Mouse (Mus musculus) heart, embryonic 10.5 days (tissue): ENCODE data around the gene Upk3a. TPM values are rescaled to one million over a fixed set of nuclear protein-coding genes. Genes with fewer than 3 reads are reported as not detected.

ENCODE experiments used
- DNase-seq: peaks from one replicate; pipeline ENCODE4 v3.0.0-alpha.2; 2017; ENCODE audit warnings: low spot score
- H3K27ac ChIP-seq: fragments of 300-500 bp; sonication (generic); 2 replicates; pipeline ENCODE4 v1.5.1; 2016; ENCODE audit warnings: mild to moderate bottlenecking
- H3K27me3 ChIP-seq: fragments of 300-500 bp; sonication (generic); 2 replicates; pipeline ENCODE4 v1.6.1; 2016; ENCODE audit warnings: mild to moderate bottlenecking; ENCODE audit not compliant: poor library complexity, insufficient read depth, severe bottlenecking
- H3K36me3 ChIP-seq: fragments of 300-500 bp; sonication (generic); 2 replicates; pipeline ENCODE4 v1.6.1; 2016; ENCODE audit warnings: mild to moderate bottlenecking, moderate library complexity
- H3K4me1 ChIP-seq: fragments of 300-500 bp; sonication (generic); 2 replicates; pipeline ENCODE4 v1.6.1; 2016; ENCODE audit warnings: mild to moderate bottlenecking
- H3K4me3 ChIP-seq: fragments of 300-500 bp; sonication (generic); 2 replicates; pipeline ENCODE4 v1.5.1; 2016; ENCODE audit warnings: mild to moderate bottlenecking, moderate library complexity
- H3K9me3 ChIP-seq: fragments of 300-500 bp; sonication (generic); 2 replicates; pipeline ENCODE4 v1.6.1; 2016; ENCODE audit warnings: mild to moderate bottlenecking, moderate library complexity
- WGBS: fragments of 180-500 bp; shearing (Covaris S2); methylation state at CpG from one replicate; pipeline ENCODE4 v1.1.7; 2016; 5-methylcytosine and 5-hydroxymethylcytosine counted together
- polyA plus RNA-seq: library from polyadenylated mRNA; unstranded; fragments of >200 nt; fragmentation: Nextera tagmentation; extraction: Ambion mirVana; gene quantifications from 2 replicates; pipeline ENCODE4 v1.2.1, GENCODE M21; 2016

Gene Upk3a
- polyA plus RNA-seq, 1 experiment from 2014 or later, result 0.24 TPM

GRCm38 (mm10) chr15:84987874-84988825, 28.8 kb upstream of the Upk3a start, which contains the start of gene 5031439G07Rik:
Gene 5031439G07Rik (minus strand): TSS chr15:84988551.
- WGBS, result 2% methylated on average over 57 of the region's 59 CpGs
- peak within 1 kb of the TSS; percentile 87 for H3K27ac ChIP-seq
- H3K4me3 ChIP-seq, result peak within 1 kb of the TSS; percentile 88
- H3K9me3 ChIP-seq, result no peaks in the 10 kb centered on the region
- no peaks in the 10 kb centered on the region for H3K27me3 ChIP-seq
- peak; percentile 97 for DNase-seq
- H3K36me3 ChIP-seq, result no peaks in the 10 kb centered on the region
- peaks cover 23% of the 10 kb centered on the region for H3K4me1 ChIP-seq

GRCm38 (mm10) chr15:84989098-84989497, 27.8 kb upstream of the Upk3a start:
- Histone ChIP-seq H3K36me3 (no peaks in the 10 kb centered on the region), H3K9me3 (no peaks in the 10 kb centered on the region), H3K27me3 (peaks cover 2% of the 10 kb centered on the region; the same call in 1 of the 2 replicates), H3K4me1 (peaks cover 16% of the 10 kb centered on the region), H3K4me3 (no peak overlapping the region), H3K27ac (no peak overlapping the region)
- WGBS, result 68% methylated on average over 3 of the region's 3 CpGs
- no peak for DNase-seq

GRCm38 (mm10) chr15:84989771-84990170, 27.2 kb upstream of the Upk3a start:
- peaks cover 17% of the 10 kb centered on the region for H3K4me1 ChIP-seq
- no peak for DNase-seq
- no peaks in the 10 kb centered on the region for H3K36me3 ChIP-seq
- H3K9me3 ChIP-seq, result no peaks in the 10 kb centered on the region
- no peak overlapping the region for H3K4me3 ChIP-seq
- H3K27ac ChIP-seq, result no peak overlapping the region
- WGBS, result 75% methylated on average over 7 of the region's 7 CpGs
- peaks cover 9% of the 10 kb centered on the region for H3K27me3 ChIP-seq

- H3K9me3 ChIP-seq, result no peaks in the 10 kb centered on the region
- H3K27me3 ChIP-seq, result peaks cover 33% of the 10 kb centered on the region
- peaks cover 5% of the 10 kb centered on the region; the same call in 1 of the 2 replicates for H3K4me1 ChIP-seq
- WGBS, result 23% methylated on average over 6 of the region's 6 CpGs
- H3K36me3 ChIP-seq, result no peaks in the 10 kb centered on the region
- H3K27ac ChIP-seq, result no peak overlapping the region
- no peak overlapping the region for H3K4me3 ChIP-seq
- DNase-seq, result no peak
Observed at GRCm38 (mm10) chr15:84994498-84994897, 22.4 kb upstream of the Upk3a start.

- no peak overlapping the region for H3K27ac ChIP-seq
- DNase-seq, result no peak
- H3K4me3 ChIP-seq, result no peak overlapping the region
- 25% methylated on average over 6 of the region's 6 CpGs for WGBS
- H3K36me3 ChIP-seq, result no peaks in the 10 kb centered on the region
- H3K9me3 ChIP-seq, result no peaks in the 10 kb centered on the region
- peaks cover 34% of the 10 kb centered on the region for H3K27me3 ChIP-seq
- H3K4me1 ChIP-seq, result peaks cover 5% of the 10 kb centered on the region; the same call in 1 of the 2 replicates
Observed at GRCm38 (mm10) chr15:84995041-84995440, 21.9 kb upstream of the Upk3a start.

GRCm38 (mm10) chr15:84995967-84996366, 21.0 kb upstream of the Upk3a start:
- DNase-seq, result no peak

GRCm38 (mm10) chr15:84997768-84998454, 19.0 kb upstream of the Upk3a start:
- H3K4me1 ChIP-seq, result peaks cover 11% of the 10 kb centered on the region; the same call in 1 of the 2 replicates
- WGBS, result 68% methylated on average over 14 of the region's 14 CpGs
- peaks cover 51% of the 10 kb centered on the region for H3K27me3 ChIP-seq
- no peak overlapping the region for H3K27ac ChIP-seq
- DNase-seq, result no peak
- no peak overlapping the region for H3K4me3 ChIP-seq
- no peaks in the 10 kb centered on the region for H3K9me3 ChIP-seq
- no peaks in the 10 kb centered on the region for H3K36me3 ChIP-seq

More at GRCm38 (mm10) chr15:84995967-84996366, 21.0 kb upstream of the Upk3a start:
- peaks cover 40% of the 10 kb centered on the region for H3K27me3 ChIP-seq
- H3K36me3 ChIP-seq, result no peaks in the 10 kb centered on the region
- peaks cover 5% of the 10 kb centered on the region; the same call in 1 of the 2 replicates for H3K4me1 ChIP-seq
- 5% methylated on average over 1 of the region's 1 CpGs for WGBS
- H3K27ac ChIP-seq, result no peak overlapping the region
- no peak overlapping the region for H3K4me3 ChIP-seq
- no peaks in the 10 kb centered on the region for H3K9me3 ChIP-seq

GRCm38 (mm10) chr15:84999911-85000310, 17.0 kb upstream of the Upk3a start:
- 69% methylated on average over 7 of the region's 7 CpGs for WGBS
- Histone ChIP-seq H3K4me3 (no peak overlapping the region), H3K36me3 (no peaks in the 10 kb centered on the region), H3K27me3 (peaks cover 40% of the 10 kb centered on the region), H3K27ac (no peak overlapping the region), H3K9me3 (no peaks in the 10 kb centered on the region), H3K4me1 (peaks cover 11% of the 10 kb centered on the region; the same call in 1 of the 2 replicates)
- no peak for DNase-seq

GRCm38 (mm10) chr15:85000984-85001982, 15.7 kb upstream of the Upk3a start:
- H3K4me3 ChIP-seq, result no peak overlapping the region
- WGBS, result 17% methylated on average over 29 of the region's 29 CpGs
- H3K27me3 ChIP-seq, result peaks cover 35% of the 10 kb centered on the region
- DNase-seq, result peak; percentile 86
- no peaks in the 10 kb centered on the region for H3K36me3 ChIP-seq
- H3K27ac ChIP-seq, result no peak overlapping the region
- peaks cover 17% of the 10 kb centered on the region for H3K4me1 ChIP-seq
- H3K9me3 ChIP-seq, result no peaks in the 10 kb centered on the region

GRCm38 (mm10) chr15:85009666-85010065, 7.3 kb upstream of the Upk3a start:
- Histone ChIP-seq H3K4me3 (no peak overlapping the region), H3K9me3 (no peaks in the 10 kb centered on the region), H3K36me3 (no peaks in the 10 kb centered on the region), H3K4me1 (peaks cover 32% of the 10 kb centered on the region), H3K27ac (no peak overlapping the region), H3K27me3 (no peaks in the 10 kb centered on the region)
- WGBS, result 58% methylated on average over 8 of the region's 8 CpGs
- no peak for DNase-seq

GRCm38 (mm10) chr15:85011895-85012661, 4.9 kb upstream of the Upk3a start:
- DNase-seq, result no peak
- H3K9me3 ChIP-seq, result no peaks in the 10 kb centered on the region
- 25% methylated on average over 19 of the region's 19 CpGs for WGBS
- H3K27me3 ChIP-seq, result peaks cover 13% of the 10 kb centered on the region
- no peaks in the 10 kb centered on the region for H3K36me3 ChIP-seq
- peak overlapping the region; percentile 70 for H3K27ac ChIP-seq
- H3K4me1 ChIP-seq, result peaks cover 39% of the 10 kb centered on the region
- peak overlapping the region; percentile 8; the same call in 1 of the 2 replicates for H3K4me3 ChIP-seq
